Mouse (Mus musculus) adrenal gland, postnatal 25 days (tissue): Measurements from ENCODE around the gene Crybg2. TPM values are rescaled to one million over a fixed set of nuclear protein-coding genes. Genes with fewer than 3 reads are reported as not detected.

Experiments used
- total RNA-seq: library from RNA; stranded (reverse); gene quantifications from 2 replicates; pipeline ENCODE4 v1.2.3, GENCODE M21; 2021

The Crybg2 gene
- total RNA-seq, 1 experiment from 2014 or later = 0.15 TPM

Other genes starting within 250 kb of the Crybg2 start
- gene Rps6ka1, start 173.0 kb upstream of the Crybg2 start, total RNA-seq = 14.7 and 21.3 TPM in 2 replicates
- gene Hmgn2, start 92.2 kb upstream of the Crybg2 start, total RNA-seq = 391 and 425 TPM in 2 replicates
- 45.2 and 55.0 TPM in 2 replicates for gene Dhdds, start 59.9 kb upstream of the Crybg2 start, total RNA-seq
- not detected in 2 replicates for gene Lin28a, start 42.0 kb upstream of the Crybg2 start, total RNA-seq
- gene Zfp683, start 7.0 kb upstream of the Crybg2 start, total RNA-seq = not detected in 2 replicates
- 3.5 and 8.4 TPM in 2 replicates for gene Cd52, start 34.3 kb downstream of the Crybg2 start, total RNA-seq
- gene Ubxn11, start 41.8 kb downstream of the Crybg2 start, total RNA-seq = 8.1 and 9.4 TPM in 2 replicates
- 62.5 and 73.2 TPM in 2 replicates for gene Sh3bgrl3, start 68.0 kb downstream of the Crybg2 start, total RNA-seq
- 15.7 and 19.2 TPM in 2 replicates for gene Cep85, start 126.3 kb downstream of the Crybg2 start, total RNA-seq
- not detected in 2 replicates for gene Gm7534, start 142.2 kb downstream of the Crybg2 start, total RNA-seq
- not detected in 2 replicates for gene Catsper4, start 166.6 kb downstream of the Crybg2 start, total RNA-seq
- 0.49 TPM in 1 of 2 replicates, not detected in the other for gene Cnksr1, start 177.6 kb downstream of the Crybg2 start, total RNA-seq
- not detected in 2 replicates for gene E130218I03Rik, start 182.8 kb downstream of the Crybg2 start, total RNA-seq
- 8.8 and 10.3 TPM in 2 replicates for gene Zfp593, start 184.8 kb downstream of the Crybg2 start, total RNA-seq
- not detected in 2 replicates for gene Gm30191, start 186.1 kb downstream of the Crybg2 start, total RNA-seq
- gene Grrp1, start 193.3 kb downstream of the Crybg2 start, total RNA-seq = 6.2 and 8.3 TPM in 2 replicates
- gene Pdik1l, start 227.1 kb downstream of the Crybg2 start, total RNA-seq = 19.7 and 20.2 TPM in 2 replicates